Mouse (Mus musculus) forebrain, embryonic 13.5 days (tissue): ENCODE data around the gene Slc9a4. TPM values are rescaled to one million over a fixed set of nuclear protein-coding genes. Genes with fewer than 3 reads are reported as not detected.
A peak's percentile ranks its signal among the peaks of the same experiment; 100 is the strongest.

Experiments used
- ATAC-seq: fragments of 200-750 bp; cut with Nextera tagmentation; 2 replicates; pipeline ENCODE4 v1.8.0; 2017
- H3K27ac ChIP-seq: fragments of 300-500 bp; sonication (generic); 2 replicates; pipeline ENCODE4 v1.5.1; 2015; ENCODE audit warnings: inconsistent platforms, mild to moderate bottlenecking, moderate library complexity
- H3K27me3 ChIP-seq: fragments of 300-500 bp; sonication (generic); 2 replicates; pipeline ENCODE4 v1.6.1; 2015; ENCODE audit warnings: mild to moderate bottlenecking, inconsistent platforms
- H3K36me3 ChIP-seq: fragments of 300-500 bp; sonication (generic); 2 replicates; pipeline ENCODE4 v1.6.1; 2015; ENCODE audit warnings: mild to moderate bottlenecking, inconsistent platforms; ENCODE audit not compliant: poor library complexity, severe bottlenecking
- H3K4me1 ChIP-seq: fragments of 300-500 bp; sonication (generic); 2 replicates; pipeline ENCODE4 v1.6.1; 2015; ENCODE audit warnings: inconsistent platforms
- H3K4me2 ChIP-seq: fragments of 300-500 bp; sonication (generic); 2 replicates; pipeline ENCODE4 v1.6.1; 2015; ENCODE audit warnings: inconsistent platforms, mild to moderate bottlenecking, moderate library complexity
- H3K4me3 ChIP-seq: fragments of 300-500 bp; sonication (generic); 2 replicates; pipeline ENCODE4 v1.5.1; 2015; ENCODE audit warnings: mild to moderate bottlenecking, inconsistent platforms
- H3K9ac ChIP-seq: fragments of 300-500 bp; sonication (generic); 2 replicates; pipeline ENCODE4 v1.6.1; 2015; ENCODE audit warnings: mild to moderate bottlenecking, inconsistent platforms
- H3K9me3 ChIP-seq: fragments of 300-500 bp; sonication (generic); replicated peaks from 2 replicates; pipeline ENCODE4 v1.6.1; 2016; ENCODE audit warnings: inconsistent platforms
- WGBS: fragments of 180-500 bp; shearing (Covaris S2); methylation state at CpG from one replicate; pipeline ENCODE4 v1.1.7; 2015; 5-methylcytosine and 5-hydroxymethylcytosine counted together
- polyA plus RNA-seq: library from polyadenylated mRNA; unstranded; fragments of >200 nt; fragmentation: Nextera tagmentation; extraction: Ambion mirVana; gene quantifications from 2 replicates; pipeline ENCODE4 v1.2.1, GENCODE M21; 2015

Gene Slc9a4
- polyA plus RNA-seq, 1 experiment from 2014 or later: not detected

DNA sequence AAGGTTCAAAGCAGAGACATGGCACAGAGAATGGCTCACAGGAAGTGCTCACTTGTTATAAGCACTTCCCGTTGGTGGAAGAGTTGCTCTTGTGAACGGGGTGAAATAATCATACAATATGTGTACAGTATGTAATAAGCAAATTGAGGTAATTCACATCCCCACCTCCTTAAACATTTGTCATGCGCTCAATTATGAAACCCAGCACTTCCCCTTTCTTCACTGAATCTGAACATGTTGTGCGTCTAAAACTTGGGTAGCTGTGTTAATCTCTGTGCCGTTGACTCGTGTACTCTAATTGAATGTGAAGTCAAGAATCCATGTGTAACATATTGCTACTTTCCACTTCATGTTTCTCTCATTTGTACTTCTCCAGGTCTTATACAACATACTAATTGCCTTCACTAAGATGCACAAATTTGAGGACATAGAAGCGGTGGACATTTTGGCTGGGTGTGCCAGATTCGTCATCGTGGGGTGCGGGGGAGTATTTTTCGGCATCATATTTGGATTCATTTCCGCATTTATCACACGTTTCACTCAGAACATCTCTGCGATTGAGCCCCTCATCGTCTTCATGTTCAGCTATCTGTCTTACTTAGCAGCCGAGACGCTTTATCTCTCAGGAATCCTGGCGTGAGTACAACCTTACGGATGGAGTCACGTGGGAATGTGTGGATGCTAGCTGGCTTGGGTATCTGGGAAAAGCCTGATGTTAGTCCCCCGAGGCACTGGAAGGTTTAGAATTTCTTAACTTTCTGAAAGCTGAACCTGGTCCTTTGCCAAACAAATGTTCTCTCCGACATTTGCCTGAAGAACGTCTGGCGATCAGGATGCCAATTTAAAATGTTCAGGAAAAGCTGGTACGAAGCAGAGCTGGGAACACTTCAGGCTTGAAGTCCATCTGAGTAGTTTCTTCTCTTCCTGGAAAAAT is 20.8 kb downstream of the Slc9a4 start:
- no peaks in the 10 kb centered on the region for H3K9me3 ChIP-seq
- no peak overlapping the region for H3K27ac ChIP-seq
- H3K4me2 ChIP-seq: no peak overlapping the region
- H3K4me1 ChIP-seq: no peaks in the 10 kb centered on the region
- H3K27me3 ChIP-seq: no peaks in the 10 kb centered on the region
- peak; percentile 67; the same call in 1 of the 2 replicates for ATAC-seq
- H3K9ac ChIP-seq: no peak overlapping the region
- no peak overlapping the region for H3K4me3 ChIP-seq
- no peaks in the 10 kb centered on the region for H3K36me3 ChIP-seq
- 88% methylated on average over 25 of the region's 25 CpGs for WGBS

- Histone ChIP-seq H3K9ac (no peak overlapping the region), H3K36me3 (no peaks in the 10 kb centered on the region), H3K27ac (no peak overlapping the region), H3K9me3 (no peaks in the 10 kb centered on the region), H3K4me1 (no peaks in the 10 kb centered on the region), H3K27me3 (no peaks in the 10 kb centered on the region), H3K4me2 (no peak overlapping the region), H3K4me3 (no peak overlapping the region)
- 84% methylated on average over 3 of the region's 3 CpGs for WGBS
- no peak for ATAC-seq
Measured at GRCm38 (mm10) chr1:40601461-40601860, 21.6 kb downstream of the Slc9a4 start.

DNA sequence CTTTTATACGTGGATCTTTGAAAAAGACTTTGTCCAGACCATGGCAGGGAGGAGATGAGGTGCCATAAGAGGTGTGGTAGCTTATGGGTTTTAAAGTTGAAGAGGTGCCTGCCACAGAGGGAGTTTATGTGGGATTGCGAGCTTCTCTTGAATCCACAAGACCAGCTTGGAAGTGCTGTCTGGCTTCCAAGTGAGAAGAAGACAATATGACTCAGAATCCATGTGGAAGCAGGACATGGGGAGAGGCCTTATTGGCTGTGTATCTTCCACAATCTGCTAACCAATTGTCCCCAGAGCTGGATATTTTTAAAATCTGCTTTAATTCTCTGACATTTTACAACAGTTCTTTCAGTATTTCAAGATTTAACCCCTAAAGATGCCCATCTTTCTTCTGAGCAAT is 33.3 kb downstream of the Slc9a4 start:
- Histone ChIP-seq H3K4me2 (no peak overlapping the region), H3K4me3 (no peak overlapping the region), H3K36me3 (no peaks in the 10 kb centered on the region), H3K9me3 (no peaks in the 10 kb centered on the region), H3K27me3 (no peaks in the 10 kb centered on the region), H3K27ac (no peak overlapping the region), H3K9ac (no peak overlapping the region), H3K4me1 (no peaks in the 10 kb centered on the region)
- WGBS: 84% methylated on average over 2 of the region's 2 CpGs
- no peak for ATAC-seq

- no peak overlapping the region for H3K4me3 ChIP-seq
- H3K9me3 ChIP-seq: no peaks in the 10 kb centered on the region
- ATAC-seq: no peak
- H3K4me1 ChIP-seq: no peaks in the 10 kb centered on the region
- no peak overlapping the region for H3K9ac ChIP-seq
- WGBS: 83% methylated on average over 5 of the region's 5 CpGs
- no peaks in the 10 kb centered on the region for H3K36me3 ChIP-seq
- H3K27ac ChIP-seq: no peak overlapping the region
- H3K27me3 ChIP-seq: no peaks in the 10 kb centered on the region
- H3K4me2 ChIP-seq: no peak overlapping the region
Measured at GRCm38 (mm10) chr1:40619093-40619492, 39.2 kb downstream of the Slc9a4 start.

GRCm38 (mm10) chr1:40619871-40620270 is 40.0 kb downstream of the Slc9a4 start:
- H3K27me3 ChIP-seq: no peaks in the 10 kb centered on the region
- no peaks in the 10 kb centered on the region for H3K36me3 ChIP-seq
- H3K9me3 ChIP-seq: no peaks in the 10 kb centered on the region
- H3K27ac ChIP-seq: no peak overlapping the region
- 83% methylated on average over 5 of the region's 5 CpGs for WGBS
- H3K4me3 ChIP-seq: no peak overlapping the region
- H3K9ac ChIP-seq: no peak overlapping the region
- no peaks in the 10 kb centered on the region for H3K4me1 ChIP-seq
- ATAC-seq: no peak
- H3K4me2 ChIP-seq: no peak overlapping the region

DNA sequence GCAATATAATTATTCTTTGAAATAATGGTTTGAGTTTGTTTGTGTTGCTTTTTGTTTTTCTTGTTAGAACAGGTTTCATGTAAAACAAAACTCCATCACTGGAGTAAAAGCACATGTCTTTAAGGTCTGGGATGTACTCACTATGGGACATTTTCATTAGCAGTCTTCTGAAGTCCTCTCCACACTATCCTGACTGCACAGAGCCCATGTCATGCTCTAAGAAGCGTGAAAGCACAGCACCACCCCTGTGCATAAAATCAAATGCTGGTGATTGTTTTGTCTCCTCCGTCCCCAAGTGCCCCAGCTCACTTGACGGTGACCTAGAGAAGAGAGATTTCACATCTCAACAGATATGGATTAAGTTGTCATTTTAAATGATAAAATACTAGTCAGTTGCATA is 45.1 kb downstream of the Slc9a4 start:
- H3K4me1 ChIP-seq: no peaks in the 10 kb centered on the region
- WGBS: 56% methylated on average over 3 of the region's 3 CpGs
- no peak for ATAC-seq

GRCm38 (mm10) chr1:40626954-40627353 is 47.1 kb downstream of the Slc9a4 start:
- H3K27ac ChIP-seq: no peak overlapping the region
- no peaks in the 10 kb centered on the region for H3K4me1 ChIP-seq
- H3K4me3 ChIP-seq: no peak overlapping the region
- H3K9me3 ChIP-seq: no peaks in the 10 kb centered on the region
- H3K27me3 ChIP-seq: no peaks in the 10 kb centered on the region
- H3K4me2 ChIP-seq: no peak overlapping the region
- no peaks in the 10 kb centered on the region for H3K36me3 ChIP-seq
- no peak overlapping the region for H3K9ac ChIP-seq
- no peak for ATAC-seq

More for the DNA sequence above, 45.1 kb downstream of the Slc9a4 start:
- no peak overlapping the region for H3K4me3 ChIP-seq
- H3K9ac ChIP-seq: no peak overlapping the region
- no peak overlapping the region for H3K27ac ChIP-seq
- no peak overlapping the region for H3K4me2 ChIP-seq
- H3K27me3 ChIP-seq: no peaks in the 10 kb centered on the region
- H3K36me3 ChIP-seq: no peaks in the 10 kb centered on the region
- H3K9me3 ChIP-seq: no peaks in the 10 kb centered on the region

DNA sequence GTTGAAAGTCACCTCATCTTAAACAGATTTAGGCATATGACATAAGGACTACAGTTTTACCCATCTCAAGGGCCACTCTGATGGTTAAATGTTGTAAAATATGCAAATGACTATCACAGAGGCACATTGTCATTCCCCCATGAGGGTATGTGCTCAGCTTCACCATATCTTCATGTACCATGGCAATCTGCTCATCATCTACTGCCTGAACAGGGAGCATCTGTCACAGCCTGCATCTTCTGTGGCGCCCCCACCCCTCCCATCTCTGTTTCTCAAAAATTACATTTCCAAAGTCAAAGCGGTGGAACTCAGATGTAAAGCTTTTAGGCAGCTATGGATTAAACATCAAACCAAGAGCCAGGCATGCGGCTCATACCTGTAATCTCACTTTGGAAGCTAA is 48.6 kb downstream of the Slc9a4 start:
- Histone ChIP-seq H3K36me3 (no peaks in the 10 kb centered on the region), H3K4me2 (no peak overlapping the region), H3K4me3 (no peak overlapping the region), H3K27ac (no peak overlapping the region), H3K27me3 (no peaks in the 10 kb centered on the region), H3K9me3 (no peaks in the 10 kb centered on the region), H3K4me1 (no peaks in the 10 kb centered on the region), H3K9ac (no peak overlapping the region)
- WGBS: 92% methylated on average over 3 of the region's 3 CpGs
- no peak for ATAC-seq

GRCm38 (mm10) chr1:40632407-40633062 is 52.7 kb downstream of the Slc9a4 start:
- Histone ChIP-seq H3K27ac (no peak overlapping the region), H3K27me3 (no peaks in the 10 kb centered on the region), H3K9me3 (no peaks in the 10 kb centered on the region), H3K4me2 (no peak overlapping the region), H3K4me3 (no peak overlapping the region), H3K4me1 (no peaks in the 10 kb centered on the region), H3K36me3 (no peaks in the 10 kb centered on the region), H3K9ac (no peak overlapping the region)
- 52% methylated on average over 2 of the region's 2 CpGs for WGBS
- ATAC-seq: no peak

DNA sequence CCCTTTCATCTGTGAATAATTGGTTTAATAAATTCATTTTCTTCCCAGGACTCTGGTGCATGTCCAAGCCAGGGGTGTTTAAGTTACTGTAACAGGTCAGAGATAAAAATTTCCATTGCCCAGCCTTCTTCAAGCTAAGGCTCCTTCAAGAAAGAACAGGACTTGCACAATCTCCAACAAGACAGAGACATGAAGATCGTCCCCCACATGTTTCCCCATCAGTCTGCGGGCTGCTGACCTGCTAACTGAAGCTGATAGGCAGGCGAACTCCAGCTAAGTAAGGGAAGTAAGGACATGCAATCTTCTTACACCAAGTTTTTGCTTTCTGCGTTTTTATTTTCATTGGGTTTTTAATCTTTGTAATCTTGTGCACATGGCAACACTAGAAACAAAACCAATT is 54.7 kb downstream of the Slc9a4 start:
- Histone ChIP-seq H3K4me2 (no peak overlapping the region), H3K36me3 (no peaks in the 10 kb centered on the region), H3K9ac (no peak overlapping the region), H3K9me3 (no peaks in the 10 kb centered on the region), H3K4me1 (no peaks in the 10 kb centered on the region), H3K27me3 (no peaks in the 10 kb centered on the region), H3K4me3 (no peak overlapping the region), H3K27ac (no peak overlapping the region)
- WGBS: 76% methylated on average over 4 of the region's 4 CpGs
- no peak for ATAC-seq

- no peak overlapping the region for H3K9ac ChIP-seq
- no peaks in the 10 kb centered on the region for H3K9me3 ChIP-seq
- H3K4me2 ChIP-seq: no peak overlapping the region
- no peak overlapping the region for H3K27ac ChIP-seq
- H3K4me1 ChIP-seq: no peaks in the 10 kb centered on the region
- ATAC-seq: no peak
- 77% methylated on average over 2 of the region's 2 CpGs for WGBS
- no peaks in the 10 kb centered on the region for H3K36me3 ChIP-seq
- H3K27me3 ChIP-seq: no peaks in the 10 kb centered on the region
- H3K4me3 ChIP-seq: no peak overlapping the region
Measured at GRCm38 (mm10) chr1:40648234-40648633, 68.4 kb downstream of the Slc9a4 start.

GRCm38 (mm10) chr1:40650803-40651497 is 71.1 kb downstream of the Slc9a4 start:
- no peak overlapping the region for H3K4me2 ChIP-seq
- 72% methylated on average over 6 of the region's 6 CpGs for WGBS
- no peak for ATAC-seq
- H3K9me3 ChIP-seq: no peaks in the 10 kb centered on the region
- no peaks in the 10 kb centered on the region for H3K27me3 ChIP-seq
- H3K27ac ChIP-seq: no peak overlapping the region
- no peak overlapping the region for H3K4me3 ChIP-seq
- no peaks in the 10 kb centered on the region for H3K4me1 ChIP-seq
- no peak overlapping the region for H3K9ac ChIP-seq
- no peaks in the 10 kb centered on the region for H3K36me3 ChIP-seq
